Mouse (Mus musculus) lung, embryonic 14.5 days (tissue): Measurements from ENCODE around the gene Tenm4. TPM values are rescaled to one million over a fixed set of nuclear protein-coding genes. Genes with fewer than 3 reads are reported as not detected.

ENCODE experiments used
- ATAC-seq: fragments of 200-750 bp; cut with Nextera tagmentation; 2 replicates; pipeline ENCODE4 v1.8.0; 2017; ENCODE audit warnings: mild to moderate bottlenecking, moderate TSS enrichment, moderate library complexity; ENCODE audit not compliant: insufficient read depth
- DNase-seq: peaks from one replicate; pipeline ENCODE4 v3.0.0-alpha.2; 2015
- H3K27ac ChIP-seq: fragments of 300-500 bp; sonication (generic); 2 replicates; pipeline ENCODE4 v1.5.1; 2014; ENCODE audit warnings: low read depth, mild to moderate bottlenecking, moderate library complexity
- H3K27me3 ChIP-seq: fragments of 300-500 bp; sonication (generic); 2 replicates; pipeline ENCODE4 v1.6.1; 2014; ENCODE audit warnings: low read length, control low read depth; ENCODE audit not compliant: insufficient read depth
- H3K36me3 ChIP-seq: fragments of 300-500 bp; sonication (generic); 2 replicates; pipeline ENCODE4 v1.6.1; 2014; ENCODE audit warnings: control low read depth; ENCODE audit not compliant: insufficient read depth
- H3K4me1 ChIP-seq: fragments of 300-500 bp; sonication (generic); 2 replicates; pipeline ENCODE4 v1.6.1; 2014; ENCODE audit warnings: antibody characterized with exemption, control low read depth; ENCODE audit not compliant: insufficient read depth
- H3K4me2 ChIP-seq: fragments of 300-500 bp; sonication (generic); 2 replicates; pipeline ENCODE4 v1.6.1; 2014; ENCODE audit warnings: mild to moderate bottlenecking
- H3K4me3 ChIP-seq: fragments of 300-500 bp; sonication (generic); 2 replicates; pipeline ENCODE4 v1.5.1; 2014; ENCODE audit warnings: low read depth, low read length
- H3K9ac ChIP-seq: fragments of 300-500 bp; sonication (generic); 2 replicates; pipeline ENCODE4 v1.6.1; 2014
- H3K9me3 ChIP-seq: fragments of 300-500 bp; sonication (generic); 2 replicates; pipeline ENCODE4 v1.6.1; 2016; ENCODE audit warnings: low read depth, low read length, control low read depth
- CTCF ChIP-seq: IDR thresholded peaks from 2 replicates; pipeline ENCODE4 v1.5.1; 2016; ENCODE audit warnings: antibody characterized with exemption, low read depth
- WGBS: fragments of 180-500 bp; shearing (Covaris S2); extraction: QIAGEN DNeasy Blood & Tissue Kit; methylation state at CpG from one replicate; pipeline ENCODE4 v1.1.7; 2014; 5-methylcytosine and 5-hydroxymethylcytosine counted together
- polyA plus RNA-seq: library from polyadenylated mRNA; unstranded; fragments of >200 nt; fragmentation: Nextera tagmentation; extraction: Ambion mirVana; gene quantifications from 2 replicates; pipeline ENCODE4 v1.2.1, GENCODE M21; 2014

Tenm4 gene
- polyA plus RNA-seq, 1 experiment from 2014 or later, result 24.9 TPM

- H3K9ac ChIP-seq, result no peak overlapping the region
- H3K4me1 ChIP-seq, result no peaks in the 10 kb centered on the region
- WGBS, result 85% methylated on average over 11 of the region's 11 CpGs
- H3K36me3 ChIP-seq, result no peaks in the 10 kb centered on the region
- H3K4me2 ChIP-seq, result no peak overlapping the region
- no peaks in the 10 kb centered on the region for H3K27me3 ChIP-seq
- no peak for ATAC-seq
- H3K27ac ChIP-seq, result no peak overlapping the region
- H3K9me3 ChIP-seq, result no peaks in the 10 kb centered on the region
- DNase-seq, result no peak
- H3K4me3 ChIP-seq, result no peak overlapping the region
- TF ChIP-seq CTCF, result no peak
These were observed 303.6 kb downstream of the Tenm4 start for GRCm38 (mm10) chr7:96474560-96475089.

GRCm38 (mm10) chr7:96476987-96477613 lies 306.1 kb downstream of the Tenm4 start:
- Histone ChIP-seq H3K36me3 (no peaks in the 10 kb centered on the region), H3K4me3 (no peak overlapping the region), H3K27me3 (no peaks in the 10 kb centered on the region), H3K9ac (no peak overlapping the region), H3K4me1 (no peaks in the 10 kb centered on the region), H3K9me3 (no peaks in the 10 kb centered on the region), H3K27ac (no peak overlapping the region), H3K4me2 (no peak overlapping the region)
- DNase-seq (no peak), ATAC-seq (no peak)
- TF ChIP-seq CTCF, result no peak
- 84% methylated on average over 6 of the region's 6 CpGs for WGBS

- no peak for ATAC-seq
- H3K9me3 ChIP-seq, result no peaks in the 10 kb centered on the region
- no peaks in the 10 kb centered on the region for H3K27me3 ChIP-seq
- no peak overlapping the region for H3K4me2 ChIP-seq
- H3K27ac ChIP-seq, result no peak overlapping the region
- no peaks in the 10 kb centered on the region for H3K4me1 ChIP-seq
- no peak overlapping the region for H3K4me3 ChIP-seq
- no peaks in the 10 kb centered on the region for H3K36me3 ChIP-seq
- no peak for DNase-seq
- WGBS, result 79% methylated on average over 6 of the region's 6 CpGs
- no peak for TF ChIP-seq CTCF
- H3K9ac ChIP-seq, result no peak overlapping the region
These were observed 308.1 kb downstream of the Tenm4 start for GRCm38 (mm10) chr7:96479139-96479538.

- H3K36me3 ChIP-seq, result no peaks in the 10 kb centered on the region
- no peak overlapping the region for H3K27ac ChIP-seq
- H3K4me3 ChIP-seq, result no peak overlapping the region
- H3K4me2 ChIP-seq, result no peak overlapping the region
- no peaks in the 10 kb centered on the region for H3K9me3 ChIP-seq
- no peak for ATAC-seq
- no peaks in the 10 kb centered on the region for H3K4me1 ChIP-seq
- H3K9ac ChIP-seq, result no peak overlapping the region
- WGBS, result 84% methylated on average over 9 of the region's 9 CpGs
- no peak for TF ChIP-seq CTCF
- no peaks in the 10 kb centered on the region for H3K27me3 ChIP-seq
- DNase-seq, result no peak
These were observed 309.4 kb downstream of the Tenm4 start for GRCm38 (mm10) chr7:96480351-96480983.

- no peak overlapping the region for H3K4me3 ChIP-seq
- H3K36me3 ChIP-seq, result no peaks in the 10 kb centered on the region
- no peaks in the 10 kb centered on the region for H3K4me1 ChIP-seq
- no peak overlapping the region for H3K27ac ChIP-seq
- no peak overlapping the region for H3K4me2 ChIP-seq
- no peak overlapping the region for H3K9ac ChIP-seq
- WGBS, result 69% methylated on average over 8 of the region's 8 CpGs
- no peaks in the 10 kb centered on the region for H3K9me3 ChIP-seq
- H3K27me3 ChIP-seq, result no peaks in the 10 kb centered on the region
- no peak for ATAC-seq
- DNase-seq, result no peak
- no peak for TF ChIP-seq CTCF
These were observed 311.9 kb downstream of the Tenm4 start for GRCm38 (mm10) chr7:96482953-96483352.

DNA sequence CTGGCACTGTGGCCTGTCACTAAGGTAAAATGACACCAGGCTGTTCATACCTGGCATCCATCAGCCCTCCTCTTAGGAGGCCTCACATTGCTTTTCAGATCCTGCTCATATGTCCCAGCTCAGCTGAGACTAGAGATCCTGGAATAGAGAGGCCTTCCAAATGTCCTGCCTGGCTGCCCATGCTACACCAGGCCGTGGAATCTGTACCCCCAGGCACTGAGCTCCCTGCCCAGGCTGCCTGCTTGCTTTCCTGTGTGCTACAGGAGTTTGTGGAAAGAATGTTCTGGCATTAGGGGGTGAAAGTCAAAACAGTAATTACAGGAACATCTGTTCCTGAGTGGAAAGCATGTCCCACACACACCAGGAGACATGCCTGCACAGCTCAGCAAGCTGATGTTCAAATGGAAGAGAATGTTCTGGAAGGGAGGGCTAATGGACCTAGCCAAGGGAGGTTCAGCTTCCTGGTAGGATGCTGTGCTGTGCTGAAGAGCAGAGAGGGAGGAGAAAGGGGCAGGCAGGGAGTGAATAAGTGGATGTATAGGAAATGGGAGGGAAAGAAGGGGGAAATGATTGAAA lies 313.0 kb downstream of the Tenm4 start:
- 79% methylated on average over 1 of the region's 1 CpGs for WGBS
- no peaks in the 10 kb centered on the region for H3K4me1 ChIP-seq
- H3K9me3 ChIP-seq, result no peaks in the 10 kb centered on the region
- no peak overlapping the region for H3K27ac ChIP-seq
- H3K36me3 ChIP-seq, result no peaks in the 10 kb centered on the region
- ATAC-seq, result no peak
- no peak for DNase-seq
- H3K27me3 ChIP-seq, result no peaks in the 10 kb centered on the region
- no peak for TF ChIP-seq CTCF
- H3K4me3 ChIP-seq, result no peak overlapping the region
- H3K9ac ChIP-seq, result no peak overlapping the region
- H3K4me2 ChIP-seq, result no peak overlapping the region

GRCm38 (mm10) chr7:96489348-96490076 lies 318.5 kb downstream of the Tenm4 start:
- Histone ChIP-seq H3K27ac (no peak overlapping the region), H3K9me3 (no peaks in the 10 kb centered on the region), H3K4me2 (no peak overlapping the region), H3K4me3 (no peak overlapping the region), H3K4me1 (no peaks in the 10 kb centered on the region), H3K9ac (no peak overlapping the region), H3K36me3 (no peaks in the 10 kb centered on the region), H3K27me3 (no peaks in the 10 kb centered on the region)
- TF ChIP-seq CTCF, result no peak
- no peak for ATAC-seq
- 90% methylated on average over 6 of the region's 6 CpGs for WGBS
- DNase-seq, result no peak
